Mouse (Mus musculus) adrenal gland, postnatal 14 days (tissue): ENCODE measurements around the gene 2610507B11Rik. TPM values are rescaled to one million over a fixed set of nuclear protein-coding genes. Genes with fewer than 3 reads are reported as not detected.

Experiments used
- DNase-seq: peaks from one replicate; pipeline ENCODE4 v3.0.0; 2021; ENCODE audit warnings: mixed read lengths
- total RNA-seq: library from RNA; stranded (reverse); gene quantifications from 2 replicates; pipeline ENCODE4 v1.2.3, GENCODE M21; 2021

Gene 2610507B11Rik
- total RNA-seq, 1 experiment from 2014 or later: 146 TPM

DNA sequence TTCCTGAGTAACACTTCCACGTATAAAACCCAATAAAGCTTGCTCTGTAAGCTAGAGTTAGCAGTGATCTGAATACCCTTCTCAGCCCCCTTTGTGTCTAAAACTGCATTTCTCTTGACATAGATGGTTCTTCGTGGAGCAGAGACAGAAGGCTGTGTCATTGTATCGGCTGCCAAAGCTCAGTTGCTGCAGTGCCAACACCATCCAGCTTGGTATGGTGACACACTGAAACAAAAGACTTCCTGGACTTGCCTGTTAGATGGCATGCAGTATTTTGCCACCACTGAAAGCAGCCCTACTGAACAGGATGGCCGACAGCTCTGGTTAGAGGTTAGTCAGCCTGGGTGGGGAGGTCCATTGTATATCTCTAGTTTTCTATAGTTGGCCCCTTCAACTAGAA, 18.0 kb downstream of the 2610507B11Rik start:
- DNase-seq: no peak

DNA sequence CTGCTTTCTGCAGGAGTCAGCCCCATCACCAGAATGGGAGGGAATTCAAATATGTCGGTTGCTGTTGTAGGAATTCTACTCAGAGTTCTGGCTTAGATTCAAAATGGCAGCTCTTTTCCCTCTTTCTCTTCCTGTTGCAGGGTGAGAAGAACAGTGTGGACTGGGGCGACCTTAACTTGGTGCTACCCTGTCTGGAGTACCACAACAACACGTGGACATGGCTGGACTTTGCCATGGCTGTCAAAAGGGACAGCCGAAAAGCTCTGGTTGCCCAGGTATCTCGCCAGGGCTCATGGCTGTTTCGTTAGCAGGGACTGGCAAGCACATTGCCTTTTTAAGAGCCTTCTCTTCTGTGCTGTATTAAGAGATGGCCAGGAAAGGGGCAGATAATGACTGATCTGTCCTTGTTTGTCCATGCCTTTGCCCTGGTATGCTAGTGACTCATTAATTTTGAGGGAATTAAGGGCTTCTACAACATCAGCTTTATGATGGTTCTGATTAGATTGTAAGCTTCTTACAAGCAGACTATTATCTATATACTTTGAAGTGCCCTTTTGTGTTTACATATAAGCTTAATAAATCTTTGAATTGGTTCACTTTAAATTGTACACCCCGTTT, 27.7 kb downstream of the 2610507B11Rik start:
- DNase-seq: no peak

DNA sequence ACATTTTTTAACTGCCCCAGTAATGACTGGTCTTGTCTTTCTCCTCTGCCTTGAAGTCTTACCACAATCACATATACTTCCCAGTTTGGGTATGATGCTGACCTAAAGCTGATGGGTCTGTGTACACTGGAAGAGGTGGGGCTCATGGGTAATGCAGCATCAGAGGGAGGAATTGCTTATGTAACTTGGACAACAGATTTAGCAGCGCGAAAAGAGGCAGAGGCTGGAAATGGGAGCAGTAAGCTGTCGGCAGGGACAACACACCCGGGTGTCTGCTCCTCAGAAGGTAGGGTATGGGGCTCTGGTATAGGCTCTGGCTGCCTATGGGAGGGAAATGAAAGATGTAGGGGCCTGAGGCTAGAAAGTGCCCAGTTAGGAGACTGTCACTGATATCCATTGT, 29.1 kb downstream of the 2610507B11Rik start, which contains the start of gene BC030499:
Gene BC030499 (plus strand): TSS at position 188 of the 400 bp plus-strand sequence.
- no peak for DNase-seq

DNA sequence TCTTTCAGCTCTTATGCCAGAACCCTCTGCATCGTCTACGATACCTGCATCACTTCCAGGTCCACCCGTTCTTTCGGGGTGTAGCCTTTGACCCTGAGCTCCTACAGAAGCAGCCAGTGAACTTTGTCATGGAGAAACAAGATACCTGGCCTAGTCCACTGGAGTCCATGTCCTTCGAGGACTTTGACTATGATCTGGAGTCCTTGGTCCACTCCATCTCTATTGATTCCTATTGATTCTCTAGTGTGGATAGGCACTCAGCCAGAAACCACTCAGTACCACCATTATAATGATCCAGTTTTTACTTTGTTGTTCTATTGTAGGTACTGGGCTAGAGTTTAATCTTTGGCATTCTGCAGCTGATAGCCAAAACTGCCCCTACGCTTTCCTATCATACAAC, 33.0 kb downstream of the 2610507B11Rik start:
- DNase-seq: no peak

DNA sequence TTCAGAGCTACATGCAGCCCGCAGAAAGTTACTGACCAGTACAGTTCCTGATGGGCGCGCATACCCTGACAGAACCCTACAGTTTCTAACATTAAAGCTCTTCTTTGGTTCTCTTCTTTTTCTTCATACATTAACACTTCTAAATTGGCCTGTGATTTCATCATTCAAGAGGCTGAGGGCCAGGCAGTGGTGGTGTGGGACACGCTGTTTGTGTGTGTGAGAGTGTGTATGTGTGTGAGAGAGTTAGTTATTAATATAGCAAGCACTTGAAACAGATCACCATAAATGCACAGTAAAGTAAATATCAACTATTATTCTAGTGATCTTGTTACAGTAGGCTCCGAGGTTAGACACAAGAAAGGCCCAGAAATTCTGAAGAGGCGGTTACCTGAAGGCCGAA, 39.4 kb downstream of the 2610507B11Rik start:
- DNase-seq: no peak

DNA sequence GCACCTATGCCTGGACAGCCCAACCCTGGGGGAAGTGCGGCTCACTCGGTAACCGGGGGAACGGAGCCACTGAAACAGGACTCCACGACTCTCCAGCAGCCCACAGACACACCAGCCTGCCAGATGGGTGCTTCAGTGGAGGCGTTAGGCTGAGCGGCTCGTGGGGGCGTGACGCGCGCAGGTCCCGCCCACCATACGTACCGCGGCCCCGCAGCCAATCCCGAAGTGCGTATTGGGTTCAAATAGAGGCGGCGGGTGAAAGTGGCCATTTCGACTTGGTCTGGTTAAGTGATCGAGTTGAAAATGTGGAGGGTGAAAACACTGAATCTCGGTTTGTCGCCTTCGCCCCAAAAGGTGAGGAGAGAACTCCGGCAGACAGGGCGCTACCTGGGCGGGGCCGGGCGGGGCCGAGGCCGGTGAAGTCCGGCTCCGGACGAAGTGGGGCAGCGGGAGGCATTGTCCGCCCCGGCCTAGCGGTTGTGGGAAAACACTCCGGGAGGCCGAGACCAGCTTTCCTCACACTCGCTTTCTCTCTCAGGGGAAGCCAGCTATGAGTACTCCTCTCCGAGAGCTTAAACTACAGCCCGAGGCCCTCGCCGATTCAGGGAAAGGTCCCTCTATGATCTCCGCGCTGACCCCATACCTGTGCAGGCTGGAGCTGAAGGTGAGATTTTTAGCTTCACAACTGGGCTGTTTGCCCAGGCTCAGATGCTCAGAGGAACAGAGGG, 40.0 kb downstream of the 2610507B11Rik start, which contains the start of gene Spag5:
Gene Spag5 (plus strand): TSS at position 173 of the 728 bp plus-strand sequence.
- DNase-seq: peak; percentile 95

DNA sequence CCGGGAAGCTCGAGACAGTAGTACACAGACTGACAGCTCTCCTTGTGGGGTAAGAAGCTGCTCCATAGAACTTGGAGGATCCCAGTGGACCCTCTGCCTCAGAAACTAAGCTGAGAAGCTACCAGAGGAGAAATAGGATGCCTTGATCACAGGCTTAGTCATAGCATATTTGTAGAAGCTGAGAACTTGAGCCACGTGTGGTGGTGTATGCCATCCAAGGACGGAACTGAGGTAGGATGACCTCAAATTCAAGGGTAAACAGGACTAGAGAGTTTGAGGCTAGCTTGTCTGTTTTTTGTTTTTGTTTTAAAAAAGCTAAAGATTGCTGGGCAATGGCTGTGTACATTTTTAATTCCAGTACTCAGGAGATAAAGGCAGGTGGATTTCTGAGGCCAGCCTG, 43.7 kb downstream of the 2610507B11Rik start:
- peak; percentile 27 for DNase-seq

DNA sequence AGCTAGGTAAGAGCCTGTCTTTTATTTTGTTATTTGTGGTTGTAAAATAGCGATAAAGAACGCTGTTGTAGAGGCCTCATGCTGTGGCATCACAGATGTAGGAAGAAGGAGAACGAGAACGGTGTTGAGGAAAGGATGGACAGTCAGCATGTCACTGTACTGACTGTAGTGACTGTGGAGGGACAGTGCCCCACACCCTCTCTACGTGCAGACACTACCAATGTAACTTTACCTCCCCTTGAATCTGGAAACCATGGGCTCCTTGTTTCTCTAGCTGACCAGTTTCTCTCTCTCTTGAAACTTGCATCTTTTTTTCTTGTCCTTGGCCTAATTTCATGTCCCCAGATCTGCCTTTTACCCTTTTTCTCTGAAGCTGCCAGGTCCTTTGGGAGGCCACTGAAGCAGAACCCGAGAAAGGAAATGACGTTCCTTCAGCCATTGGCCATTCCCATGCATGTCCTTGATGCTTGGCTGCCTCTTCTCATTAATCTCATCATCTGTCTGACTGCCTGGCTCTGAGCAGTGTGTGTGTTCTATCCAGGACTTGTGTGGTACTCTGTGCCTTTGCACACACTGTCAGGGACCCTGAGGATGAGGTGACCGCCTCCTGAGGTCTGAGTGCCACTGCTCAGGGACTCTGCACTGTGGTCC, 49.4 kb downstream of the 2610507B11Rik start:
- DNase-seq: peak; percentile 58

DNA sequence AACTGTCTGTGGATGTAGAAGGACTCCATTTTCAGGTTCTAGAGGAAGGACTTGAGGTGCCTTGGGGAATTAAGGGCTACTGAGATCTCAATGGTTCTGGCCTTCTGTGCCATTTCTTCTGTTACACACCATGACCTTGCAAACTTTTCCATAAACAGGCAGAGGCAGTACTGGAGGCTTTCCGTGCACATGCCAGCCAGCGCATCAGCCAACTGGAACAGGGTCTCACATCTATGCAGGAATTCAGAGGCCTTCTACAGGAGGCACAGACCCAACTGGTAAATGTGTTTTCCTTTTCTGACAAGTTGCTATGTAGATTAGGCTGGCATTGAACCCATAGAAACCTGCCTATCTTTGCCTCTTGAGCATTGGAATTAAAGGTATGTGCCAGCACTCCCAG, 52.1 kb downstream of the 2610507B11Rik start:
- DNase-seq: no peak

DNA sequence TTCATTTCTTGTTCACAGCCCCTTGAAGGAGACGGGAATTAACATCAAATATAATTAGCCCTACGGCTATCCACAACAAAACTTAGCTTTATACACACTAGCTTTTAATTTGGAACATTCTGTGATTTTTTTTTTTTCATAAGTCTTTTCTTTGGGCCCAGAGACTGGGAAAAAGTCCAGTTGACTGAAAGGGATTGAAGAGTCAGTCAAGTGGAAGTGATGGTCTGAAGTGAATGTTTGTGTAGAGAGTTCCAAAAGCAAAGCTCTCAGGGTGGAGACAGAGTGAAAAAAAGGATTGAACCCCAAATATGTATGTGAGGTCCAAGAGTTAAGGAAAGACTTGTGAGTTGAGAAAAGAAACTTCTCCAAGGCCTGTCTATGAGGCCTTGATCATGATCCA, 56.9 kb downstream of the 2610507B11Rik start:
- no peak for DNase-seq

DNA sequence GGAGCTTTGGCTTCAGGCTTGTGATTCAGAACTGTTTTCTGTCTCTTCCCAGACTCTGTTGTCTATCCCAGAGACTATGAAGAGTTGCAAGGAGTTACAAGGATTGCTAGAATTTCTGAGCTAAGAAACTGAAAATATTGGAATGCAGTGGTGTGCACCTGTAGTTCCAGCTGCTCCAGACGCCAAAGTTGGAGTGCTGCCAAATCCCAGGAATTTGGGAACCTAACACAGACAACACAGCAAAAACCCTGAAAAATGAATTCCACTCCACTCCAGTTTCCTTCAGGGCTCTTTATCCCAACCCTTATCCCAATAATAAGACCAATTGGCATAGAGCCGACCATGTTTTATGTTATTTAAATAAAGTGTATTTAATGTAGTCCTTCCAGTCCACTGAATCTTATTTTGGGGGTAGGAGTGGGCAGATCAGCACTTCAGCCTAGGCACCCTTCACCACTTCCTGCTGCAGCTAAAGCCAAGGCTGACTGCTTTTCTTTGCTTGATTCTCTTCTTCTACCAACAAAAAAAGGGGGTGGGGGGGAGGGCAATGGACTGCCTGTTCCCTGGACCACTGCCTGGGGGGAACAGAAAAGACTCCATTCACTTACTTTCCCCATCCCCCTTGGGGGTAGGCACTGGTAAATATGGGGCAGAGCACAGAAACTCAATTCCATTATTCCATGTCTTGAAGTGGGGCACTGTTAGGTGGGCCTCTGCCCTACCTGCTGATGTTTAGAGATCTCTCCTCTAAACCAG, 60.7 kb downstream of the 2610507B11Rik start:
- DNase-seq: no peak

DNA sequence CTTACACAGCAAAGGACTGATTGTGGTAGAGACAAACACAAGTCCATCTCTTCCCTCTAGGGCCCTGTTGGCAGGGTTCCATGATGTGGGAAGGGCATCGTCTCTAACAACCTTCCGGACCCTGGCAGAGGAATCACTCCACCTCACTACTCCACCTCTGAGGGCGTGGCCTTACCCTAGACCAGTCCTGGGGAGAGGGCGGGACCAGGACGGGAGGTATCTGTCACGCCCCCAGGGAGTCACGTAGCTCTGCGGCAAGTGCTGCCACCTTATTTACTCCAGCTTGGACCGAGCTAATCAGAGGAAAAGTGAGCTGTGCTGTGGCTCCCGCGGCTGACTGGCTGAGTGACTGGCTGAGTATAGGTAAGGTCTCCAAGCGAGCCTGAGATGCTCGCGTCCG, 61.3 kb downstream of the 2610507B11Rik start, which contains the start of gene Aldoc:
Gene Aldoc (plus strand): TSS at position 109 of the 400 bp plus-strand sequence.
- peak; percentile 92 for DNase-seq

DNA sequence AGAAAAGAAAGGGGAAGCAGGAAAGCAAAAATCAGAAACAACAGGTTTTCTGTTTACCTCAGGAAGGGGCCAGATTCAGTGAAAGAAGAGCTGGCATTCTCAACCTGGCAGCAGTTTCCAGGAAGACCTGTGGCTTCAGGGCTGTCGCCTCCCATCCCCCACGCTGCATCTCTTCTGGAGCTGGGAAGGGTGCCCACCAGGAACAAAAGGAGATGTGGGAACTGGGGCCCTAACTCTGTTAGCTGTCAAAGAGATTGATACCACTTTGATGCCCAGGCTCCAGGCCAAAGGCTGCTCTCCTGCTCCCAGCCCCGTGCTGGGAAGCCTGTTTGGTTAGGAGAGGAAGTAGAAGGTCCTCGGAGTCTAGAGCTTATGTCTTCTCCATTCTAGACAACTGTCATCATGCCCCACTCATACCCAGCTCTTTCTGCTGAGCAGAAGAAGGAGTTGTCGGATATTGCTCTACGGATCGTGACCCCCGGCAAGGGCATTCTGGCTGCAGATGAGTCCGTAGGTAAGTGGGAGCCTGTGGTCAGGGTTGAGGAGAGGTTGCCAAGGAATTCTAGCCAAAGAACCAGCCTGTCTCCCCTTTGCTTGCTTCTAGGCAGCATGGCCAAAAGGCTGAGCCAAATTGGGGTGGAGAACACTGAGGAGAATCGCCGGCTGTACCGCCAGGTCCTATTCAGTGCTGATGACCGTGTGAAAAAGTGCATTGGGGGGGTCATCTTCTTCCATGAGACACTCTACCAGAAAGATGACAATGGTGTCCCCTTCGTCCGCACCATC, 62.6 kb downstream of the 2610507B11Rik start:
- no peak for DNase-seq

DNA sequence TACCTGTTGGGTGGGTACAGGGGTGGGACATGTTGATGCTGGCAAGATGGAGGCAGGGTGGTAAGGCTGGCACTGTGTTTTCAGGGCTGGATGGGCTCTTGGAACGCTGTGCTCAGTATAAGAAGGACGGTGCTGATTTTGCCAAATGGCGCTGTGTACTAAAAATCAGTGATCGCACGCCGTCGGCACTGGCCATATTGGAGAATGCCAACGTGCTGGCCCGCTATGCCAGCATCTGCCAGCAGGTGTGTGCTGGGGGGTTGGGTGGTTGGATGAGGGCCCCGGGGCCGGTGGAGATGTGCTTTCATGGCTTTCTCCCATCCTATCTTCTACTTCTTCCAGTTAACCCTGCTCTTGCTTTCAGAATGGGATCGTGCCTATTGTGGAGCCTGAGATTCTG, 63.4 kb downstream of the 2610507B11Rik start:
- no peak for DNase-seq

DNA sequence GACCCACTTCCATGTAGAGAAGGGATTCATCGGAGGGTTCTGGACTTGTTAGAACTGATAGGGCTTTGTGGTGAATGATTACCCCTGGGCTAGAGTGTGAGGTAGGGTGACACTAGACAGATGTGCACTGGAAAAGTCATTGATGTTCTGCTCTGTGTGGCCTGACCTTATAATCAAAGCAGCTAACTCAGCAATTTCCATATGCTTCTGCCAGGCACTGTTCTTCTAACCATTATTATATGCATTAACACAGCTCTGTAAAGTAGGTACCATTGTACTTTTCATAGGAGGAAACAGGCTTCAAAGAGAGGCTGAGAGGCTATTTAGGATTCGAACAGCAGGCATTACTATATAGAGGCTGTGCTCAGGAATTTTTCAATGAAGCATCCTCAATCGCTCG, 65.7 kb downstream of the 2610507B11Rik start:
- DNase-seq: no peak

DNA sequence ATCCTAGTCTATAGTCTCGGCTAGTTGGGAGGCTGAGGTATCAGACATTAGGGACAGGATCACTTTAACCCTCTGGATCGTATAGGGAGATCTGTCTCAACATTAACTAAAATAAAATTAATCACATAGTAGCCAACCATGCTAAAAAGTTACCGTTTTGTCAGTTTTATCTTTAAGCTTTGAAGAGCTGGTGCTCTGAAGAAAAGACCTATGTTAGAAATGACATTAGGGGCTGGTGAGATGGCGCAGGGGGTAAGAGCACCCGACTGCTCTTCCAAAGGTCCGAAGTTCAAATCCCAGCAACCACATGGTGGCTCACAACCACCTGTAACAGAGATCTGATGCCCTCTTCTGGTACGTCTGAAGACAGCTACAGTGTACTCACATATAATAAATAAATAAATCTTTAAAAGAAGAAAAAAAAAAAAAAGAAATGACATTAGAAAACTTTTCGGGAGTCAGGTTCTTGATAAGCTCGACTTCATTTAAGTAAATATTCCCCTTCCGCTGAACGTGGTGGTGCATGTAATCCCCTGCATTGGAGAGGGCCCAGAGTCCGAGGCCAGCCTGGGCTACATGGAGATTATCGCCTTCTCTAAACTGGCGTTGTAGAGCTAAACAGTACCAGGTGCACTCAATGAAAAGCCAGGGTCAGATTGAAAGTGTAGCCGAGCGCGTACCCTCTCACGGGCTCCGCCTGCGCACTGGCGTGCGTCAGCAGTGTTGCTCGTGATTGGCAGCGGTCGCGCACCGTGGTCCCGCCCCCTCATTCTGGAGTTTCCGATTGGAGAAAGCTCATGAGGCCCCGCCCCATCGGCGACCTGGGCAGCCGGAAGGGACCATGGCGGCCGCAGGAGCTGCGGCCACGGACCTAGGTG, 66.3 kb downstream of the 2610507B11Rik start, which contains the start of gene Pigs:
Gene Pigs (plus strand): TSS at position 782 of the 878 bp plus-strand sequence.
- peak; percentile 98 for DNase-seq

DNA sequence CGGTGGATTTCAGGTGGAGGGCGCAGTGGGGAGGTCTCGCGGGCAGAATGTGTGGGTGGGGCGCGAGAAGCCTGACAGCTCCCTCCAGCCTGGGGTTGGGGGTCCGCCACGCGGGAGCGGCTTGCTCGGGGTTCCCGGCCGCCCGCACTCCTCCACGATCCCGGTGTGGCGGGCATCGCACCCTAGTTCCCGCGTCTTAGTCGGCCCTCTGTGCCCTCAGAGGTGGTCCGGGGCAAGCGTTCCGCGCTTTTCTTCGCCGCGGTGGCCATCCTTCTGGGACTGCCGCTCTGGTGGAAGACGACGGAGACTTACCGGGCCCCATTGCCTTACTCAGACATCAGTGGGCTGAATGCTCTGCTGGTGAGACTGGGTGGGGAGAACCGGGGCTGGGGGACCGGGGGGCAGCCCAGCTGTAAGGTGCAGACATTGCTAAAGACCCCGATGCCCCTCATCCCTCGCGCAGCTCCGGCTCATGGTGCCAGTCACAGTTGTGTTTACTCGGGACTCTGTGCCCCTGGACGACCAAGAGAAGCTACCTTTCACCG, 67.0 kb downstream of the 2610507B11Rik start:
- no peak for DNase-seq

DNA sequence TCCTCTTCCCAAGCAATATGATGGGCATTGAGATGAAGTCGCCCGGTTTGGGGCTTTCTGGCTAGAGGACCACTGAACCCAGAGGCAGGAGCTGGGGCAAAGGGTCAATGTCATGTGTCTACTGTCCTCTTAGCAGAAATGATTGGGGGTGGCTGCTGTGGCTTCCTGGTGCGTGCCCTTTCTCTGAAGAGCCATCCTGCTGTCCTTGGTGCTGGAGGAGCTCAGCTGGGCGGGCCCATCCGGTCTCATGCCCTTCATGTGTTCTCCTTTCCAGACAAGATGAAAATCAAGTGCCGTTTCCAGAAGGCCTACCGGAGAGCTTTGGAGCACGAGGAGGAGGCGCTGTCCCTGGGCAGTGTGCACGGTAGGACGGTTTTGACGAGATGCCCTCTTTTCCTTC, 71.1 kb downstream of the 2610507B11Rik start:
- no peak for DNase-seq

DNA sequence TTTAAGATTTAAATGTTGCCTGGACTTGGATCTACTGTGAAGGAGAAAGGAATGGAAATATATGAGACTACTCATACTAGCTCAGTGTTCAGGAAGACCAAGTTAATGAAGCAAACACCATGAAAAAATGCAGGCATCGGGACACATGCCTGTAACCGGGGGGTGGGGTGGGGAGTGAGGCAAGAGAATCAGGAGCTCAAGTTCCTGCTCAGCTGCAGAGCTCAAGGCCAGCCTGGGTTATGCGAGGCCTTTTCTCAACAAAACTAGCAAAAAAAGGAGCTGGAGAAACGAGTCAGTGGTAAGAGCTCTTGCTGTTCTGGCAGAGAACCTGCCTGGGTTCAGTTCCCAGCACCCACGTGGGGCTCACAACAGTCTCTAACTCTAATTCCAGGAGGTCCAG, 72.4 kb downstream of the 2610507B11Rik start:
- DNase-seq: peak; percentile 60

DNA sequence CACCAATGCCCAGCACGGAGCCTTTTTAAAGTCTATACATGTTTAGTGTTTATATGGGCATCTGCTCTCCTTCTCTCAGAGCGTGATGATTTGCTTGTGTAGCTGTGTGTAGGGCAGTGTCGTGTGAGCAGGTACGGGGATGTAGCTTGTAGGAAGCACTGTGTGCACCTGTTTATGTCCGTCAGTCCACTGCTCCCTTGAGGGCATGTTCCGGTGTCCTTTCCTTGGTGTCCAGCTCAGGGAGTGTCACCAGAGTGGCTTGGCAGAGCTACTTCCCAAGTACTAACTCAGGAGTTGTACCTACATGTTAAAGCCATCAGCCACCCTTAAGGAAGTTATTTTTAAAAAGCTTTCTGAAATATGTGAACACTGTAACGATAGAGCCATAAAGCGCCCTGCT, 75.5 kb downstream of the 2610507B11Rik start:
- DNase-seq: no peak
